Comparison of ENCODE assay signal across 12 mouse cellular contexts in the genomic region with DNA sequence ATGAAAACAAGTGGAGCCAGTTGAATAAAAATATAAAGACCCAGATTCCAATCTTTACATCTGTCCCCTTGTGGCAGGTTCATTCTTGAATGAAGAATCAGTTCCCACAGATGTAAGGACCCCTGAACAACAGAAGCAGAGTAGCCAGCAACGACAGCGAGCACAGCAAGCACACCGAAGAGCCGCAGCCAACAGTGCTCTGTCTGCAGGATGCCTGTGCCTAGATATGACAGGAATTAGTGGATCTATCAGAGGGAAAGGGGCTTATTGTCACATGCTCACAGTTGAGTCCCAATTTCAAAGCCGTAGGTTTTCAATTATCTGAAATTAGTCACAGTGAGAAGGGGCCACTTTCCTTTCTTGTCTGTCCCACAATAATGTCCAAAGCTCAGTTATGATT.
DNase-seq lines count a peak whose midpoint lies in the region; ATAC-seq lines count a peak whose summit lies in the region.
"Had no signal": no experiment of that assay in that cellular context is flagged by ENCODE, and none has a peak within 500 bp of the region (broad histone marks: within the 10 kb centered on the region; RNA-seq: fewer than 3 reads in every experiment).

No protein-coding gene starts in this region.

- no peaks in the 10 kb centered on the region for H3K27me3 ChIP-seq in heart, embryonic 12.5 days (replicated peaks)
- no peaks in the 10 kb centered on the region for H3K27me3 ChIP-seq in liver, embryonic 12.5 days (replicated peaks)
- H3K27me3 ChIP-seq in hindbrain, embryonic 13.5 days = no peaks in the 10 kb centered on the region

- no peak overlapping the region for H3K4me3 ChIP-seq in heart, embryonic 12.5 days
- no peak overlapping the region for H3K4me3 ChIP-seq in liver, embryonic 12.5 days
- no peak overlapping the region for H3K4me3 ChIP-seq in hindbrain, embryonic 13.5 days

- DNase-seq in heart, postnatal 14 days = no peak
- DNase-seq in liver = no peak
- DNase-seq in adrenal gland, adult 2 months = no peak
- no peak for DNase-seq in frontal cortex, adult 2 months (ENCODE audit: extremely low spot score in 1 of 2, low spot score in 1 of 2)
- DNase-seq: cerebellum, adult 9-11 months; kidney, adult 18-20 months; right cerebral cortex, postnatal 25 days; thymus, adult 2 months had no signal

- no peaks in the 10 kb centered on the region for H3K9me3 ChIP-seq in heart, embryonic 12.5 days (replicated peaks)
- H3K9me3 ChIP-seq in liver, embryonic 12.5 days (replicated peaks) = no peaks in the 10 kb centered on the region
- H3K9me3 ChIP-seq in hindbrain, embryonic 13.5 days = peaks cover 3% of the 10 kb centered on the region; the same call in 1 of the 2 replicates

- ATAC-seq in heart, embryonic 12.5 days (ENCODE audit: insufficient number of reproducible peaks, low FRiP score) = no peak
- no peak for ATAC-seq in liver, embryonic 12.5 days
- ATAC-seq in hindbrain, embryonic 13.5 days (ENCODE audit: low FRiP score) = no peak

- H3K36me3 ChIP-seq in heart, embryonic 12.5 days = no peaks in the 10 kb centered on the region
- H3K36me3 ChIP-seq in liver, embryonic 12.5 days = no peaks in the 10 kb centered on the region
- H3K36me3 ChIP-seq in hindbrain, embryonic 13.5 days = no peaks in the 10 kb centered on the region

- peak overlapping the region; percentile 81; the same call in 1 of the 2 replicates for H3K27ac ChIP-seq in heart, embryonic 12.5 days (ENCODE audit: poor library complexity, severe bottlenecking)
- peak overlapping the region; percentile 11; the same call in 1 of the 2 replicates for H3K27ac ChIP-seq in liver, embryonic 12.5 days
- H3K27ac ChIP-seq in hindbrain, embryonic 13.5 days = peak overlapping the region; percentile 46; the same call in 1 of the 2 replicates
- H3K27ac ChIP-seq: liver, embryonic 14.5 days had no signal

- peaks cover 43% of the 10 kb centered on the region for H3K4me1 ChIP-seq in heart, embryonic 12.5 days (replicated peaks)
- peaks cover 31% of the 10 kb centered on the region for H3K4me1 ChIP-seq in liver, embryonic 12.5 days
- H3K4me1 ChIP-seq in hindbrain, embryonic 13.5 days (replicated peaks) = peaks cover 40% of the 10 kb centered on the region

- H3K9ac ChIP-seq in heart, embryonic 12.5 days = no peak overlapping the region
- H3K9ac ChIP-seq in liver, embryonic 12.5 days = no peak overlapping the region
- no peak overlapping the region for H3K9ac ChIP-seq in hindbrain, embryonic 13.5 days
- H3K9ac ChIP-seq: liver, embryonic 14.5 days had no signal

- H3K4me2 ChIP-seq in heart, embryonic 12.5 days = no peak overlapping the region
- no peak overlapping the region for H3K4me2 ChIP-seq in liver, embryonic 12.5 days
- no peak overlapping the region for H3K4me2 ChIP-seq in hindbrain, embryonic 13.5 days

- intact Hi-C loops in heart, postnatal 14 days (cut with DNase I) = no loop called here

- WGBS in heart, embryonic 12.5 days = 43% methylated on average over 5 of the region's 5 CpGs
- 26% methylated on average over 5 of the region's 5 CpGs for WGBS in liver, embryonic 12.5 days (ENCODE audit: insufficient replicate concordance)
- WGBS in hindbrain, embryonic 13.5 days = 38% methylated on average over 5 of the region's 5 CpGs

Comparison
In these comparisons a context has a peak if more than half of its experiments do, and no peak if none do; other contexts are left out.
1. H3K27ac ChIP-seq: peak in every context shown above with its lines; median percentile 81 in heart, embryonic 12.5 days; 46 in hindbrain, embryonic 13.5 days; 11 in liver, embryonic 12.5 days.